Mouse (Mus musculus) MEL (cell line): ENCODE results near the gene Cbfa2t2.
A peak's percentile ranks its signal among the peaks of the same experiment; 100 is the strongest.

Source experiments
- CTCF ChIP-seq, 3 experiments: IDR thresholded peaks in 2 of 3; conservative IDR thresholded peaks in 1 of 3; 2 replicates each; pipeline ENCODE4 v1.5.1; 2011 to 2012; ENCODE audit warnings: low read length in 3 of 3, low read depth in 2 of 3, mild to moderate bottlenecking in 2 of 3, improper control_type of control experiment in 1 of 3, inconsistent platforms in 1 of 3, mixed read lengths in 1 of 3, moderate library complexity in 1 of 3; ENCODE audit not compliant: control insufficient read depth in 1 of 3, insufficient read depth in 1 of 3, poor library complexity in 1 of 3, severe bottlenecking in 1 of 3
- EP300 ChIP-seq, 2 experiments: IDR thresholded peaks; 2 replicates each; pipeline ENCODE4 v1.6.1; 2011; ENCODE audit warnings: improper control_type of control experiment in 2 of 2, low read length in 2 of 2, low read depth in 1 of 2, mild to moderate bottlenecking in 1 of 2
- MYB ChIP-seq: IDR thresholded peaks from 2 replicates; pipeline ENCODE4 v1.6.1; 2011; ENCODE audit warnings: mild to moderate bottlenecking, low read depth, low read length, improper control_type of control experiment
- MYC ChIP-seq: IDR thresholded peaks from 2 replicates; pipeline ENCODE4 v1.6.1; 2011; ENCODE audit warnings: low read depth, mild to moderate bottlenecking, low read length, improper control_type of control experiment, moderate library complexity
- POLR2A ChIP-seq, 2 experiments: IDR thresholded peaks; 2 replicates each; pipeline ENCODE4 v1.6.1; 2011 to 2012; ENCODE audit warnings: low read length in 2 of 2, mild to moderate bottlenecking in 2 of 2, control low read depth in 1 of 2, improper control_type of control experiment in 1 of 2, low read depth in 1 of 2, moderate library complexity in 1 of 2; ENCODE audit not compliant: control insufficient read depth in 1 of 2, insufficient read depth in 1 of 2, poor library complexity in 1 of 2
- RCOR1 ChIP-seq: IDR thresholded peaks from 2 replicates; pipeline ENCODE4 v1.6.1; 2012; ENCODE audit warnings: low read depth, mild to moderate bottlenecking, inconsistent platforms, low read length, improper control_type of control experiment
- TAL1 ChIP-seq: IDR thresholded peaks from 2 replicates; pipeline ENCODE4 v1.6.1; 2012; ENCODE audit warnings: mild to moderate bottlenecking, inconsistent platforms, low read length, moderate library complexity, mixed read lengths
- ZC3H11A ChIP-seq: IDR thresholded peaks from 2 replicates; pipeline ENCODE4 v1.6.1; 2012; ENCODE audit warnings: low read depth, mild to moderate bottlenecking, inconsistent platforms, low read length, improper control_type of control experiment

GRCm38 (mm10) chr2:154532888-154533287 lies 96.6 kb downstream of the Cbfa2t2 start:
- TF ChIP-seq CTCF (IDR thresholded peaks at IDR 0.05 in 2 of 3, conservative IDR thresholded peaks at IDR 0.05 in 1 of 3; ENCODE audit: control insufficient read depth in 1 of 3, insufficient read depth in 1 of 3, low read depth in 2 of 3, low read length in 3 of 3, poor library complexity in 1 of 3, severe bottlenecking in 1 of 3) (no peak), EP300 (IDR thresholded peaks at IDR 0.05; ENCODE audit: low read depth in 1 of 2, low read length in 2 of 2) (peak in 1 of 2 experiments; percentile 66; a peak in 1 of 4 replicates), MYB (no peak), MYC (no peak), RCOR1 (peak; percentile 50; the same call in 1 of the 2 replicates), ZC3H11A (no peak), POLR2A (IDR thresholded peaks at IDR 0.05; ENCODE audit: control insufficient read depth in 1 of 2, insufficient read depth in 1 of 2, low read depth in 1 of 2, low read length in 2 of 2, poor library complexity in 1 of 2) (no peak), TAL1 (no peak)
